Mouse (Mus musculus): Measurements from ENCODE around the gene Rnd3. TPM values are rescaled to one million over a fixed set of nuclear protein-coding genes. Genes with fewer than 3 reads are reported as not detected.

Gene Rnd3
- total RNA-seq, 2 experiments from 2014 or later = 37.9 to 38.1 TPM

DNA sequence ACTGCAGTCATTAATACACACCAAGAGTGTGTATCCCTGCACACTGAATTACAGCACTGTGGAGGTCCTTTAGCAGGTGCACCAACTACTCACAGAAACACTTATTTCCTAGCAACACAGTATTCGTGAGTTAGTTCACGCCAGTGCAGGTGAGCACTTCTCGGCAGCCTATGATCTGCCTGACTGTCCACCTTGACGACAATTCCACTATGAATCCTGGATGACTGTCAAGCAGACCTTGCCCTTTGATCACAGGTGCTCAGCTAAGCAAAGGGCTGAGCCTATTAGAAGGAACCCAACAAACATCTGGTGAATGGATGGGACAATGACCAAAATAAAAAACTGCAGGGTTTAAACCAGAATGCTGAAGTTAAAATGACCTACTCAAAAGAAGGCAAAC, 20.8 kb downstream of the Rnd3 start:
- DNase-seq = no peak

DNA sequence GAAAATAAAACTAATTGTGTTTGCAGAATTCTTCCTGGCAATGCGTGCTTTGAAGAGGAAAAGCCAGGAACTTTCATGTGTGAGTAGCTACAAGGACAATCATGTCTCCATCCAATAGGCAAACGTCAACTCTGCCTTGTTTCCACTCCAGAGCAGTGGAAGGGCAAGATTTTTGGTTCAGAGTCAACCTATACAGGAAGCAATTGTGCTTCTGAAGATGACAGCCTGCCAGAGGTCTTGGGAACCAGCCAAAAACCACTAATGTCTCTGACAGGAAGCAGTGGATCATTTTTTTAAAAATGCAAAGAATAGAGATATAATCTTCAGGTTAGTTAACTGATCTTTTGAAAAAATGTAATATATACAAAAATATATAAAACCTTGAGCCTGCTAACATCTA, 38.6 kb downstream of the Rnd3 start:
- DNase-seq = peak; percentile 63

DNA sequence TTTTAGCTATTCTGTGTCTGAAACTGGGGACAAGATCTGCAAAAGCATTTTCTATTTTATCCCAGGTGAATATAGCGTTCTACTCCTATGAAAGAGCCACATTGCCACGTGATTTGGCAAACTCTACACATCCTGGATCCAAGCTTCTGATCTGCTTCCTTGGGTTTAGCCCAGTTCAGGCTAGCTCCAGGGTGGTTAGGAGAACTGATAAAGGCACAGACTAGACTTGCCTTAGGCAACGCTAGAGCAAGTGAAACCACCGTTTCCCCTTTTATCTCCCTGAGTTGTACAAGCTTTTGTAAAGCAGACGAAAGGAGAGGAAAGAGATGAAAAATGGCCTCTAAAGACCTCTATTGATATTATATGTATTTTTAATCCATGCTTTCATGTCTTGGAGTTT, 40.3 kb downstream of the Rnd3 start:
- DNase-seq = no peak

DNA sequence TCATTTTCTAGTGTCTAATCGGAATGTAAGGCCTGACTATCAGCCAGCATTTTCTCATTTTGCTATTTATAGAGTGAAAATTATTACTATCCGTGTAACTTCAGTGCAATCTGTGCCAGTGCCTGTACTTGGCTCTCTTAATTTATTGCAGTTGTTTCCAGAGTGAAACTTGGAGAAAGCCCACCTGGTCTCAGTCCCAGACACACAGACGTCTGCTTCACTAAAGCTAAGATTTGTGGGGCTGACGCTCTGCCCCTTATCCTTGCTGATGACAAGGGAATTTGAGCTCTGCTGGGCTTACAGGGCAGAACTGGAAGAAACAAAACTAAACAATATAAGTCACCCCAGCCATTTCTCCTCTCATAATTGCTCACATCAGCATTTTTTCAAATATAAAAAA, 47.7 kb downstream of the Rnd3 start:
- peak; percentile 10 for DNase-seq

DNA sequence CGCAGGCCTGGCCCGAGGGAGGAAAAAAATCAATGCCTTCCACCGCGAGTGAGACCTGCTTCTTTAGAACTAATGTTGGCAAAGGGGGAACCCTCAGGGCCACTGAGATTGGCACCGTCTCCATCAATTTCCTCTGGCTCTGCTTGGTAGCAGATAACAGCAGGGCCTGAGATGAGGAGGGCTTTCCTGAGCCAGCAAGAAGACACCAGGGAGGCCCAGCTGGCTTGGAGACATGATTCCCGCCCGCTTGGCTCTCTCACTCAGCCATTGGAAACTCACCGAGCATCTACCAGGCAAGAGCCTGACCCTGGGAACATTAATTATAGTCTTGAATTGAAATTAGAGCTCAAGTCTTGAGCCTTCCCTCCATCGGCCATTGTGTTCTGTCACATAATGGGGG, 48.9 kb downstream of the Rnd3 start:
- peak; percentile 4 for DNase-seq

DNA sequence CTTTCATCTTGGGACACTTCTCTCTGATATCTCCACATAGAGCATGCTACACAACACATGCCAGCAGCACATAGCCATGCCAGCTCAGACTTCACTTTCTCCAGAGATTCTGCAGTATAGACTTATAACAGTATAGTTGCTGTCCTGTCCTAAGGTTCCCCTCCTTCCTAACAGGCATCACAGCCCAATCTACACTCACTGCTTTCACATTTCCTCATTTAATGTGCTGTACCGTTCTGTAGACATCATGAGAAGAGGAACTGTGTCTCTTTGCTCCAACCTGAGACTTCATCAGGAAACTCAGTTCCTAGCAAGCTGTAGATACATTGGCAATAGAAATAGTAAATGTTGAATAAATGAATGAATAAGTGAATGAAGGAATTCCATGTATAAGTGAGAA, 49.7 kb downstream of the Rnd3 start:
- DNase-seq = no peak

DNA sequence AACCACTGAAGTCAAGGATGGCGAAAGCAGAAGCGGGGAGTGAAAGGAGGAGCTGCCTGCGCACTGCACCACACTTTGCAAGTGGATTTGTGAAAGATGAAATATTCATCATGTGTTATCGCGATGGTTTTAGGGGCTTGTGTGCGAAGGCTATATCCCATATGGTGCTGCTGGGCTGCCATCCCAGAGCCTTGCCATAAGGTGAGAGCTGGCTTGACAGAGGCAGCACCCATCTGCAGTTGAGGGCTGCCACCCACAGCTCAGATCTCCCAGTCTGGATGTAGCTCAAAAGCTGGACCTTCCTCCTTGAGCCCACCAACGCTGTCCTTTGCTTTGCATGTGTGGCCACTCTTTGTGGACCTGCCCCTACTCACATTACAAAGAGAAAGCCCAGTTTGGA, 58.2 kb downstream of the Rnd3 start:
- no peak for DNase-seq

DNA sequence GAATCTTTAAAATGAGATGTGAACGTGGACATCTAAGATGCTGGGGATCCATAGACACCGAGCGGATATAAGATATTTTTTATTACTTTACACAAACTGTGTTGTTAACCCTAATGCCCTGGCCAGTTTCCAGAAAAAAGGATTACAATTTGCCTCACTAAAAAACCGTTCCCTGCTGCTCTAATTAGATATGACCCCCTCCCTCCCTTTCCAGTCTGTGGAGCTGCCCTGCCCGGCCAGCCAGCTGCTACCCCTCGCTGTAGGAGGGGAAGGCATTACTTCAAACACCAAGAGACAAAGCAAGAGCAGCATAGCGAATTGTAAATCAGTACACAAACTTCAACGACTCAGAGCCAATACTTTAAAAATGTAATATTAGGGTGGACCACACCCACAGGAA, 58.9 kb downstream of the Rnd3 start:
- no peak for DNase-seq

DNA sequence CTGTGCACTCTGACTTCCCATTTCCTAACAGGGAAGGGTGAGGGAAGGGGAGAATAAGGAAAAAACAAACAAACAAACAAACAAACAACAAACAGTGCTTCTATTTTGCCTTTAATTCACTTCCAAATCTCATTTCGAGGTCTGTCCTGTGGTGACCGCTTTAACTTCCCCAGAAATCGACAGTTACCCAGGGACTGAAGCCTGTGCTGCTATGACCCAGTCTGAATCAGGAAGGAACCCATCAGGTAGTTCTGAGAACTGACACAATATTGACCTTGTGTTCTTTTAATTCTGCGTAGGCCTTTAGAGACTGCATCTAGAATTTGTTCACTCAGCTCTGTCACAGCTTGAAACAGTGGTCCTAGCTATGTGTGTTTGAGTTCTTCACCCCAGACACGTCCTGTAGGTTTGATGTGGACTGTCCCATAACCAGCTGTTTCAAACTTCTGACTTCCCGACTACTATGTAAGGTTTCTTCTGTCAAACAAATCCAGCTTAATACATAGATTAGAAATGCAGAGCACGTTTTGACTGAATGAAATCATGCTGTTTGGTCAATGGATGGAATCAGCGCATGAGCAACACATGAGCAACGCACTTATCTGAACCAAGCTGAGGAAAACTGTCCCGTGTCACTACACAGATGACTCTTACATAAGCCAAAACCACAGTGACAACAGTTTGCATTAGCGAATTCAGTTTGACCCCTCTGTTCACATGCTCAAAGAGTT, 59.9 kb downstream of the Rnd3 start:
- no peak for DNase-seq

DNA sequence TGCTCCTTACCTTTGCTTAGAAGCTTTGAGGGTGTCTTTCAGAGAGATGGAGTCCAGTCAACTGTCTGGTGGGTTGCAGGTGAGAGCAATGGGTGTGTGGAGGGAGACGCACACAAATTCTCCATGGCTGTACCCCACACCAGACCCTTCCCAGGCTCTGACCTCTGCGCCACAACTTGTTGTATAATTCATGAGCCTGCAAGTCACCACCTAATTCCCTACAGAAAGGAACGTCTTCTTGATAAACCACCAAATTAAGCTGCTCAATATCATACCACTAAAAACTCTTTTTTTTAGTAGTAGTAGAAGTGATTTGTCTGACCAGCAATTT, 60.8 kb downstream of the Rnd3 start:
- DNase-seq = no peak

DNA sequence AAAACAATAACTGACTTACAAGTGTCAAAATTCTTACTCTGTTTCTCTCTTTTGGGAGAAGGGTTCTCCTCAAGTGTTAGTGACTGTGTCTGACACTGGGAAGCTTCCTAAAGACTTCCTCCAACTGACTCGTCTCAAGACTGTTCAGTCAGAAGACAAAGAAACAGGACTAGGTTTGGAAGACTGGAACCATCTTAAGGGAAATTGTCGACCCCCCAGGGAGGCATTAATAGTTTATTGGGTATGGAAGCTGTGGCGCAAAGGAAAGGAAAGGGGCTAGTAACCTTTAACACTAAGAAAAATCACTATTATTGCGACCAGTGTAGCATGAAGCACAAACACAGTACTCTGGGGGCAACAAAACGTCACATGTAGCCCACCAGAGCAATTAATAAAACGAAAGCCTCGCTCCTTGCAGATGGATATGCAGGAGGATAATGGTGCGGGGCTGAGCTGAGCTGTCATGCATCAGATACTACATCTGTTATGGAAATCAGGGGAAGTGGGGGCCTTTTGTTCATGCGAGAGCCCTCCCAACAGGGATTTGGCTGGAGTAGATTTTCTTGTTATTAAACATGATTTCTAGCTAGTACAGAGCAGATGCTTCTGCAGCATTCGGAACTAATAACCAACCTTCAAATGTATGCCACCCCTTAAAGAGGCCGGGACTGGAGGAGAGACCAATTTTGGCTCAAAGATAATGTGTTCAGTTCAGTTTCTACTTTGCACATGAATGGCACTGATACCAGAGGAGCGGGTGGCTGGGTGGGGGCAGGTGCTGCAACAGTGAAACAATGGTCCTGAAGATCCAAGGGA, 61.4 kb downstream of the Rnd3 start:
- DNase-seq = no peak

DNA sequence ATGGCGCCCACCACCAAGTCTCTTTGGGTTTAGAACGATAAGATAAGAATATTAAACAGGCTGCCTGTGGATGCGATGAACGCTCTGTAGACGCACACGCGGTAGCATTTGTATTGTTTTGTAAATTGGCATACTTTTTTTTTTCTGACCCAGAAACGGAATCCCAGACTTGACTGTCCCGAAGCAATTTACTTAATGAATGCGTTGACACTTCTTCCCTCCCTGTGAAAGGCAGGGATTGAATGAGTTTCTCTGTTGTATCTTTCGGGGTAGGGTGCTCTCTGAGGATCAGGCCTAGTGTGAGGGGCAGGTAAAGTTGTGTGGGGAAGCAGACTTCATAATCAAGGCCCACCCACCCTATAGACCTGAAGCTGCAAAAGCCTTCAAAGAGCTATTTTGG, 63.8 kb downstream of the Rnd3 start:
- DNase-seq = no peak

DNA sequence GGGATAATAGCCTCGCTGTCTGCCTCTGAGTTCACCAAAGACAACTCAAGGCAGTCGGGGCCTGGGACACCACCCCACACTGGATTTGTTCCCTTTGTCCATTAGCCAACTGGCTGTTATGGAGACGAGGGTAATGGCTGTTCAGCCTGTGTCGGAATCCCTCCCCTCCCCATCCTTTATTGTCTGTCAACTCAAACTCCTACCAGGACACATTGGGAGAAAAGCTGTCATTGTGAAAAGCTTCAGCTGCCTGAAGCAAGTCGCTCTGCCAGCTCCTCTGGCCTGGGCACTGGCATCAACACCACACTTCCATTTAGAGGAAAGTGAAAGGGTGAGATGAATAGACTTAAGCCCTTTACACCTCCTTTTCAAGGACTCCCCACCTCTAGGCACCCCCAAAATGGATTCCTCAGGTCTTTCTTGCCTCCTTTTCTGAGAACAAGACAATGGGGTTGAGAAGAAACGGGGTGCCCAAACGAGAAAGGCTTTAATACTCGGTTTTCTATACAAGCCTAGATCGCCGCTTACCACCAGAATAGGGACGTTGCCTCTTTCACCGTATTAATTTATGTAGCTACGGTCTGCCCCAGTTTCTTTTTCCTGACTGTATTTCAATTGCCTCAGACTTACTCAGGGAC, 66.1 kb downstream of the Rnd3 start:
- DNase-seq = no peak

Data from adrenal gland, postnatal 10 days (tissue).